Mouse (Mus musculus) lung, adult 2 months (tissue): ENCODE measurements around the gene Haus4. TPM values are rescaled to one million over a fixed set of nuclear protein-coding genes. Genes with fewer than 3 reads are reported as not detected.

ENCODE experiments used
- DNase-seq: peaks from one replicate; pipeline ENCODE4 v3.0.0; 2022
- H3K4me1 ChIP-seq: fragments of 200-500 bp; 2 replicates; pipeline ENCODE4 v1.6.1; 2011; ENCODE audit warnings: low read length; ENCODE audit not compliant: control insufficient read depth, insufficient read depth
- H3K4me3 ChIP-seq: fragments of 200-500 bp; replicated peaks from 2 replicates; pipeline ENCODE3; 2011; ENCODE audit warnings: low read depth, mild to moderate bottlenecking, control low read depth, low read length; ENCODE audit errors: extremely low read depth
- CTCF ChIP-seq: fragments of 200-500 bp; IDR thresholded peaks from 2 replicates; pipeline ENCODE4 v1.5.1; 2011; ENCODE audit warnings: mild to moderate bottlenecking, low read length, control low read depth; ENCODE audit not compliant: insufficient read depth
- POLR2A ChIP-seq: fragments of 200-500 bp; IDR thresholded peaks from 2 replicates; pipeline ENCODE4 v1.6.1; 2011; ENCODE audit warnings: low read depth, mild to moderate bottlenecking, control low read depth, low read length, borderline replicate concordance; ENCODE audit errors: extremely low read depth
- WGBS: fragments of 180-500 bp; shearing (Covaris S2); methylation state at CpG from one replicate; pipeline ENCODE4 v1.1.7; 2018; 5-methylcytosine and 5-hydroxymethylcytosine counted together
- polyA plus RNA-seq: library from polyadenylated mRNA; depleted of rRNA; stranded (reverse); fragments of >200 nt; gene quantifications from 2 replicates; pipeline ENCODE4 v1.2.3, GENCODE M21; 2012; rRNA removed

Haus4 gene
- polyA plus RNA-seq, 1 experiment = 7.9 TPM

GRCm38 (mm10) chr14:54499330-54499729, 55.1 kb downstream of the Haus4 start:
- 66% methylated on average over 2 of the region's 2 CpGs for WGBS
- no peak for DNase-seq
- no peaks in the 10 kb centered on the region for H3K4me1 ChIP-seq
- no peak overlapping the region for H3K4me3 ChIP-seq
- TF ChIP-seq POLR2A (no peak), CTCF (no peak)

GRCm38 (mm10) chr14:54496706-54497105, 57.7 kb downstream of the Haus4 start:
- no peak overlapping the region for H3K4me3 ChIP-seq
- no peak for TF ChIP-seq CTCF
- no peak for TF ChIP-seq POLR2A
- H3K4me1 ChIP-seq = no peaks in the 10 kb centered on the region
- 87% methylated on average over 14 of the region's 14 CpGs for WGBS
- DNase-seq = no peak

- TF ChIP-seq POLR2A (no peak), CTCF (peak; percentile 93)
- Histone ChIP-seq H3K4me3 (no peak overlapping the region), H3K4me1 (no peaks in the 10 kb centered on the region)
- peak; percentile 64 for DNase-seq
- under 1% methylated on average over 3 of the region's 3 CpGs for WGBS
Observed at GRCm38 (mm10) chr14:54494234-54494633, 60.2 kb downstream of the Haus4 start.

GRCm38 (mm10) chr14:54493236-54493635, 61.2 kb downstream of the Haus4 start:
- Histone ChIP-seq H3K4me1 (no peaks in the 10 kb centered on the region), H3K4me3 (no peak overlapping the region)
- no peak for TF ChIP-seq POLR2A
- no peak for TF ChIP-seq CTCF
- 81% methylated on average over 5 of the region's 5 CpGs for WGBS
- no peak for DNase-seq

GRCm38 (mm10) chr14:54492345-54493131, 61.9 kb downstream of the Haus4 start:
- TF ChIP-seq POLR2A (no peak), CTCF (no peak)
- WGBS = 64% methylated on average over 18 of the region's 18 CpGs
- no peak for DNase-seq
- Histone ChIP-seq H3K4me3 (no peak overlapping the region), H3K4me1 (no peaks in the 10 kb centered on the region)

Other genes with a start within 250 kb of the Haus4 start
- 95.3 and 98.1 TPM in 2 replicates for gene Oxa1l, start 193.8 kb downstream of the Haus4 start, polyA plus RNA-seq
- 23.1 and 29.2 TPM in 2 replicates for gene Slc7a7, start 136.8 kb downstream of the Haus4 start, polyA plus RNA-seq
- 185 and 290 TPM in 2 replicates for gene Mrpl52, start 127.7 kb downstream of the Haus4 start, polyA plus RNA-seq
- 119 and 130 TPM in 2 replicates for gene Mmp14, start 123.0 kb downstream of the Haus4 start, polyA plus RNA-seq
- 184 and 199 TPM in 2 replicates for gene Lrp10, start 90.5 kb downstream of the Haus4 start, polyA plus RNA-seq
- 3.0 TPM in 2 replicates for gene Rem2, start 78.5 kb downstream of the Haus4 start, polyA plus RNA-seq
- 15.1 and 20.2 TPM in 2 replicates for gene Prmt5, start 37.1 kb downstream of the Haus4 start, polyA plus RNA-seq
- 36.4 and 49.6 TPM in 2 replicates for gene Ajuba, start 22.9 kb upstream of the Haus4 start, polyA plus RNA-seq
- gene 4931414P19Rik, start 51.4 kb upstream of the Haus4 start, polyA plus RNA-seq = 6.5 and 7.3 TPM in 2 replicates
- gene Psmb5, start 63.4 kb upstream of the Haus4 start, polyA plus RNA-seq = 129 and 146 TPM in 2 replicates
- gene Psmb11, start 66.8 kb upstream of the Haus4 start, polyA plus RNA-seq = not detected in 2 replicates
- gene Gm17606, start 86.3 kb upstream of the Haus4 start, polyA plus RNA-seq = not detected in 2 replicates
- 2.8 and 2.9 TPM in 2 replicates for gene Cdh24, start 86.7 kb upstream of the Haus4 start, polyA plus RNA-seq
- gene 1700123O20Rik, start 131.6 kb upstream of the Haus4 start, polyA plus RNA-seq = 49.8 and 50.5 TPM in 2 replicates
- gene Acin1, start 132.3 kb upstream of the Haus4 start, polyA plus RNA-seq = 100 and 121 TPM in 2 replicates
- 0.43 and 0.56 TPM in 2 replicates for gene Gm29776, start 144.2 kb upstream of the Haus4 start, polyA plus RNA-seq
- gene Cebpe, start 157.6 kb upstream of the Haus4 start, polyA plus RNA-seq = 0.57 and 1.1 TPM in 2 replicates
- 2.9 and 4.0 TPM in 2 replicates for gene Slc7a8, start 227.3 kb upstream of the Haus4 start, polyA plus RNA-seq